Mouse (Mus musculus) myocyte (in vitro differentiated cells): Measurements from ENCODE around the gene N4bp2l2.

Source experiments
- CEBPB ChIP-seq: IDR thresholded peaks from 2 replicates; pipeline ENCODE4 v1.6.1; 2011; ENCODE audit warnings: mild to moderate bottlenecking, moderate library complexity; ENCODE audit not compliant: poor library complexity, insufficient read depth, severe bottlenecking
- MYOG ChIP-seq, 3 experiments: IDR thresholded peaks; one replicate each; pipeline ENCODE4 v1.6.1; 2011; ENCODE audit warnings: control low read depth in 2 of 3, low read depth in 2 of 3, mild to moderate bottlenecking in 2 of 3; ENCODE audit not compliant: insufficient read length in 2 of 3, control insufficient read depth in 1 of 3, insufficient read depth in 1 of 3
- POLR2A ChIP-seq: IDR thresholded peaks from one replicate; pipeline ENCODE4 v1.6.1; 2011; ENCODE audit warnings: low read depth, mild to moderate bottlenecking, control low read depth, moderate library complexity; ENCODE audit not compliant: insufficient read length
- REST ChIP-seq: IDR thresholded peaks from one replicate; pipeline ENCODE4 v1.6.1; 2011; ENCODE audit warnings: mild to moderate bottlenecking, control low read depth, moderate library complexity; ENCODE audit not compliant: insufficient read depth, insufficient read length
- USF1 ChIP-seq: IDR thresholded peaks from one replicate; pipeline ENCODE4 v1.6.1; 2011; ENCODE audit warnings: low read depth, mild to moderate bottlenecking, control low read depth, moderate library complexity

DNA sequence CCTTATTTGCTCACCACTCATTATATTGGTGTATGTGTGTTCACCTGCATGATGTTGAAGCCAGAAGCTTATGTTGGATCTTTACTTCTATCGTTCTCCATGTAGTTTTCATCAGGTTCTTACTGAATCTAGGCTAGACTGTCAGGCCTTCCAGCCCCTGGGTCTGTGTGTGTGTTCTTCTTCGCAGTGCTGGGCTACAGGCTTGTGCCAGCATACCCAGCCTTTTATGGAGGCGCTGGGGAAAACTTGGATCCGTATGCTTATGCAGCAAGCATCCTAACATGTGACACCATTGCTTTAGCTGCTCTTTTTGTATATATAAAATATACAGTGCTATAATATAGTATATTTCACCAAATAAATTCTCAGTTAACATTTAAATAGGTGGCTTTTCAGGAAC is 45.5 kb upstream of the N4bp2l2 start:
- TF ChIP-seq REST (no peak), POLR2A (no peak), USF1 (no peak), CEBPB (no peak), MYOG (IDR thresholded peaks at IDR 0.05; ENCODE audit: control insufficient read depth in 1 of 3, insufficient read depth in 1 of 3, insufficient read length in 2 of 3, low read depth in 2 of 3) (no peak)
